Mouse (Mus musculus): ENCODE measurements around the gene Casc1. TPM values are rescaled to one million over a fixed set of nuclear protein-coding genes. Genes with fewer than 3 reads are reported as not detected.

Gene Casc1
- polyA plus RNA-seq, 1 experiment, result 1.5 TPM

DNA sequence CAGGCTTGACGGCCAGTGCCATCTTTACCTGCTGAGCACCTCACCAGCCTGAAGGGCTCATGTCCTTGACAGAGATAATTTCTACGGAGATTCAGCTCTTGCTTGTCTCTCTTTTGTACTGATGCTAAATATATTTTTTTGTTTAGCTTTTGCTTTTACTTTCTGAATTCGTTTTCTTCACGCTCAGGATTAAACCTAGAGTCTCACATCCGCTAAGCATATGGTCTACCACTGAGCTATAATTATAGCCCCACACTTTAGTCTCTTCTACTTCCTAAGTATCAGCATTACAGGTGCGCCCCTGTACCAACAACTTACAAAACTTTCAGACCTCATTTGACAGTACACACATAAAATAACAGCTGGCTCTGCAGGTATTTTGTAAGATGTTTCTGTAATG is 24.6 kb upstream of the Casc1 start:
- DNase-seq (ENCODE audit: low read depth), result no peak

GRCm38 (mm10) chr6:145234391-145234790 is 23.6 kb upstream of the Casc1 start:
- no peak for DNase-seq (ENCODE audit: low read depth)
- no peak for TF ChIP-seq POLR2A (IDR thresholded peaks at IDR 0.05; ENCODE audit: borderline replicate concordance, extremely low read depth, insufficient read depth, insufficient read length, poor library complexity, severe bottlenecking)
- no peak for TF ChIP-seq CTCF (IDR thresholded peaks at IDR 0.05; ENCODE audit: borderline replicate concordance, extremely low read depth, insufficient read depth, insufficient read length)

More for the DNA sequence above, 24.6 kb upstream of the Casc1 start:
- TF ChIP-seq POLR2A (IDR thresholded peaks at IDR 0.05; ENCODE audit: borderline replicate concordance, extremely low read depth, insufficient read depth, insufficient read length, poor library complexity, severe bottlenecking), result no peak
- no peak for TF ChIP-seq CTCF (IDR thresholded peaks at IDR 0.05; ENCODE audit: borderline replicate concordance, extremely low read depth, insufficient read depth, insufficient read length)

DNA sequence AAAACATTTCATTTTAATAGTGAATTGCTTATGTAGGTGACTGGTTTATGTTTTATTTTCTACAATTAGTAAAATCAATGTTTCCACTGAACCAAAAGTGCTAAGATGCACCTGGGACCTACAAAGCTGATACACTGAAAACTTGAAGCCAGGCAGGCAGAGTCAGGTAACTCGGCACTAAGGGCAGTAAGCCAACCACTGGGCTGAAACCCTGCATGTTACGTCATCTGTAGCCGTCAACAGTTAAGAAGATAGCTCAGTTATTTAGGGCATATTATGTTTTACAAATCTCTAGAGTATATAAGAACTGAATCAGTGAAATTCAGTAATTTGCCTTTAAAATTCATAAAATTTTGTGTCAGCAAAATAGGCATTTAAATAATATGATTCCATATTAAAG is 15.5 kb upstream of the Casc1 start:
- TF ChIP-seq POLR2A (IDR thresholded peaks at IDR 0.05; ENCODE audit: borderline replicate concordance, extremely low read depth, insufficient read depth, insufficient read length, poor library complexity, severe bottlenecking) (no peak), CTCF (IDR thresholded peaks at IDR 0.05; ENCODE audit: borderline replicate concordance, extremely low read depth, insufficient read depth, insufficient read length) (no peak)
- no peak for DNase-seq (ENCODE audit: low read depth)

GRCm38 (mm10) chr6:145224246-145224645 is 13.4 kb upstream of the Casc1 start:
- no peak for DNase-seq (ENCODE audit: low read depth)
- TF ChIP-seq POLR2A (IDR thresholded peaks at IDR 0.05; ENCODE audit: borderline replicate concordance, extremely low read depth, insufficient read depth, insufficient read length, poor library complexity, severe bottlenecking) (no peak), CTCF (IDR thresholded peaks at IDR 0.05; ENCODE audit: borderline replicate concordance, extremely low read depth, insufficient read depth, insufficient read length) (no peak)

GRCm38 (mm10) chr6:145215826-145216225 is 5.0 kb upstream of the Casc1 start:
- no peak for DNase-seq (ENCODE audit: low read depth)
- no peak for TF ChIP-seq POLR2A (IDR thresholded peaks at IDR 0.05; ENCODE audit: borderline replicate concordance, extremely low read depth, insufficient read depth, insufficient read length, poor library complexity, severe bottlenecking)
- no peak for TF ChIP-seq CTCF (IDR thresholded peaks at IDR 0.05; ENCODE audit: borderline replicate concordance, extremely low read depth, insufficient read depth, insufficient read length)

DNA sequence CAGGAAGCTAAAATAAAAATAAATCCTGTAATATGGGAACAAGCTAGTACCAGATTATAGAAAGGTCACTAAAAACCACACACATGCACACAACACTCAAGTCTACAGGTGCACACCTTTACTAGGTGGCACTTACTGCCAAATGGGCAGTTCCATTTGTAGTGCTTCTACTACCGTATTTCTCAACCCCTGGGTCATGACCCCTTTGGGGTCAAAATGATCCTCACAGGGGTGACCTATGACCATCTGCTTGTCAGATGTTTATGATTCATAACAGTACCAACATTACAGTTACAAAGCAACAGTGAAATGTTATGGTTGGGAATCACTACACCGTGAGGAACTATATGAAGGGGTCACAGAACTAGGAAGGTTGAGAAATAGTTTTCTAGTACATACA is 3.1 kb upstream of the Casc1 start:
- no peak for TF ChIP-seq CTCF (IDR thresholded peaks at IDR 0.05; ENCODE audit: borderline replicate concordance, extremely low read depth, insufficient read depth, insufficient read length)
- TF ChIP-seq POLR2A (IDR thresholded peaks at IDR 0.05; ENCODE audit: borderline replicate concordance, extremely low read depth, insufficient read depth, insufficient read length, poor library complexity, severe bottlenecking), result no peak
- no peak for DNase-seq (ENCODE audit: low read depth)

DNA sequence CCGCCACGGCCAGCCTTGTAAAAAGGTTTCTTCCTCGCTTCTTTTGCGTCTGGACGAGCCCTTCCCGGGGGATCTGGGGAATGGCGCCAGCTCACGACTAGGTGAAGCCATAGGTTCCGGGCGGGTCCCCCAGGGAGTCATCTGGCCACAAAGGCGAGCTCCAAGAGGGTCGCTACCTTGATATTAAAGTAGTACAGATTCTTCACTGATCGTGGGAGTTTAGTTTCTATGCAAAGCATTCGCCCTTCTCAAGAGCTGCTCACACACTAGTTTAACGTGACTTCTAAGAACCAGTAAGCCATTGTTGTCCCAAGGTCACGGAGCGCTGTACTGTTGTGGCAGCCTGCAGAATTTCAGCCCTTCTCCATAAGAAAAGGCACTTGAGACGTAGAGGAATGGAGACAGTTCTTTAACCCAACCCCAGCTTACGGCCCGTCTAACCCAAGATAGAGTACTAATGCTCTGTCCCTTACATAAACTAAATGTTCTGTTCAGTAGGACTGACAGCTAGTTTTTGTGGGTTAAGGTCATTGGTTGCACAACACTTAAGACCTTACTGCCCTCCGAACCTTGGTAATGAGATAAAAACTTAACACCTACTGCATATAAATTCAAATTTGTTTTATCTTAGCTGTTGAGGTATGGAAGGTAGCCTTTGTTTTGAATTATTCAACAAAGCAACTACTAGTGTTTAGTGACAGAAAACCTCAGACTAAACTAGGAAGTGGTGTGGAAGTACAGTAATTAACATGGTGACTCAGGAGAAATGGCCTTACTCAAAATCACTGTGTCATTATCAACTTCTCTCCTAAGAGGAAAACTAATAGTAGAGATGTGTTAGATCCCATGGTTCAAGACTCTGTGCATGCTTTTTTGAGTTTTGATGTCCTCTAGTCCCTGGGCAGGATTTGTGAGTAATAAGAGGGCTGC is 836 bp upstream of the Casc1 start:
- no peak for DNase-seq (ENCODE audit: low read depth)
- TF ChIP-seq CTCF (IDR thresholded peaks at IDR 0.05; ENCODE audit: borderline replicate concordance, extremely low read depth, insufficient read depth, insufficient read length), result no peak
- TF ChIP-seq POLR2A (IDR thresholded peaks at IDR 0.05; ENCODE audit: borderline replicate concordance, extremely low read depth, insufficient read depth, insufficient read length, poor library complexity, severe bottlenecking), result no peak

DNA sequence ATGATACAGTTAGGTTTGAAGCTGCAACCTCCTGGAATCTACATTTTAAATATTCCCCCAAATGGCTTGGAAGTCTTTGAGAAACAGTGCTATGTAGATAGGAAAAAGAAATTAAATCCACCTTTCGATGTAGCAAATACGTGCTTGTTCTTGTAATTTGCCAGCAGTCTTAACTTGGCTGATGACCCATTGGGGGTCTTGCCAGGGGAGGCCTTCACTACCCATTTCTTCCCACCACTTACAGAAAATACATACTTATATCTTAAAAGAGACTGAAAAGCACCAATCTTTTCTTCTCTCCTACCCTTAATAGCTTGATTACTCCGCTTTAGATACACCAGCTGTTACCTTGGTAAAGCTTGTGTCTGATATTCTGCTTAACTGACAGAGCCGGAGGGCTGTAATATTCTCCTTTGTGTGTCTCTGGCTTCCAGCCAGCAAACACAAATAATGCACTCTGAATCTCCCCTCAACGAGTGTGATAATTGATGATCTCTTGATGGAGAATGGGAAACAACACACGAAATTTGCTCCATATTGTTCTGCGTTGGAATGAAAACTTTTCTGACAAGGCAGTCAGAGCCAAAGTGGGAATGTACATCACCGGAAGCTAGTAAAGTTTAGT is 637 bp downstream of the Casc1 start:
- DNase-seq (ENCODE audit: low read depth), result no peak
- TF ChIP-seq CTCF (IDR thresholded peaks at IDR 0.05; ENCODE audit: borderline replicate concordance, extremely low read depth, insufficient read depth, insufficient read length), result no peak
- TF ChIP-seq POLR2A (IDR thresholded peaks at IDR 0.05; ENCODE audit: borderline replicate concordance, extremely low read depth, insufficient read depth, insufficient read length, poor library complexity, severe bottlenecking), result no peak

GRCm38 (mm10) chr6:145205142-145205541 is 5.7 kb downstream of the Casc1 start:
- TF ChIP-seq CTCF (IDR thresholded peaks at IDR 0.05; ENCODE audit: borderline replicate concordance, extremely low read depth, insufficient read depth, insufficient read length), result no peak
- no peak for TF ChIP-seq POLR2A (IDR thresholded peaks at IDR 0.05; ENCODE audit: borderline replicate concordance, extremely low read depth, insufficient read depth, insufficient read length, poor library complexity, severe bottlenecking)

GRCm38 (mm10) chr6:145204440-145204839 is 6.4 kb downstream of the Casc1 start:
- TF ChIP-seq CTCF (IDR thresholded peaks at IDR 0.05; ENCODE audit: borderline replicate concordance, extremely low read depth, insufficient read depth, insufficient read length) (no peak), POLR2A (IDR thresholded peaks at IDR 0.05; ENCODE audit: borderline replicate concordance, extremely low read depth, insufficient read depth, insufficient read length, poor library complexity, severe bottlenecking) (no peak)
- no peak for DNase-seq (ENCODE audit: low read depth)

More at GRCm38 (mm10) chr6:145205142-145205541, 5.7 kb downstream of the Casc1 start:
- DNase-seq (ENCODE audit: low read depth), result no peak

- TF ChIP-seq CTCF (IDR thresholded peaks at IDR 0.05; ENCODE audit: borderline replicate concordance, extremely low read depth, insufficient read depth, insufficient read length) (no peak), POLR2A (IDR thresholded peaks at IDR 0.05; ENCODE audit: borderline replicate concordance, extremely low read depth, insufficient read depth, insufficient read length, poor library complexity, severe bottlenecking) (no peak)
- DNase-seq (ENCODE audit: low read depth), result no peak
Observed at GRCm38 (mm10) chr6:145202432-145203125, 8.2 kb downstream of the Casc1 start.

All from brain, embryonic 14.5 days (tissue).